19 mouse cellular contexts compared by ENCODE assay signal in the genomic region with DNA sequence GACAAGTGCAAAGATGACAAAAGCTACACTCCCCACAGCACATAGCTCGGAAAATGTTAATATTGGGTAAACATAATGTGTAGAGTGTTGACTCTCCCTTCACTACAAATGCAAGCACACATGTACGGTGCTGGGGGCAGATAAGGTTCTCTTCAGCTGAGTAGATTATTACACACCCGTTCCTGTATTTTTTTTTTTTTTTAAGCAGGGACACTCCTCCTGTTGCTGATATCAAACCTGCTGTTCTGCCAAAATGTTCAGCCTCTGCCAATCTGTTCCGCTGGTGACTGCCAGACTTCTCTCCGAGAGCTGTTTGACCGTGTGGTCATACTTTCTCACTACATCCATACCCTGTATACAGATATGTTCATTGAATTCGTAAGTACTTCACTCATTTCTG. TPM values are rescaled to one million over a fixed set of nuclear protein-coding genes. Genes with fewer than 3 reads are reported as not detected.
DNase-seq lines count a peak whose midpoint lies in the region; ATAC-seq lines count a peak whose summit lies in the region.
"Had no signal": no experiment of that assay in that cellular context is flagged by ENCODE, and none has a peak within 500 bp of the region (broad histone marks: within the 10 kb centered on the region; RNA-seq: fewer than 3 reads in every experiment).

No protein-coding gene starts in this region.

- DNase-seq in lung, postnatal 14 days: no peak
- peak; percentile 32 to 37 for DNase-seq in layer of hippocampus, adult 8-10 months (ENCODE audit: low spot score in 2 of 2)
- DNase-seq in lung, postnatal 36 days: peak; percentile 3
- DNase-seq in thymus, postnatal 25 days: no peak
- DNase-seq: B cell, adult 2 months; cerebellum, adult 8-10 months; kidney, adult 11 months; kidney, postnatal 14 days; liver, postnatal 0 days had no signal

- H3K9me3 ChIP-seq in forebrain, embryonic 16.5 days (ENCODE audit: control insufficient read depth, low read length): no peaks in the 10 kb centered on the region
- H3K9me3 ChIP-seq in forebrain, embryonic 15.5 days: no peaks in the 10 kb centered on the region
- no peaks in the 10 kb centered on the region for H3K9me3 ChIP-seq in lung, embryonic 15.5 days
- no peaks in the 10 kb centered on the region for H3K9me3 ChIP-seq in neural tube, embryonic 15.5 days (replicated peaks)
- H3K9me3 ChIP-seq: hindbrain, embryonic 15.5 days; limb, embryonic 15.5 days had no signal

- H3K4me2 ChIP-seq in forebrain, embryonic 16.5 days (ENCODE audit: low read length): no peak overlapping the region
- no peak overlapping the region for H3K4me2 ChIP-seq in forebrain, embryonic 15.5 days (replicated peaks)
- H3K4me2 ChIP-seq in lung, embryonic 15.5 days: no peak overlapping the region
- H3K4me2 ChIP-seq in neural tube, embryonic 15.5 days: no peak overlapping the region
- H3K4me2 ChIP-seq: hindbrain, embryonic 15.5 days; limb, embryonic 15.5 days had no signal

- no peak overlapping the region for H3K4me3 ChIP-seq in forebrain, embryonic 16.5 days (replicated peaks; ENCODE audit: low read length)
- H3K4me3 ChIP-seq in forebrain, embryonic 15.5 days: no peak overlapping the region
- H3K4me3 ChIP-seq in lung, embryonic 15.5 days: no peak overlapping the region
- no peak overlapping the region for H3K4me3 ChIP-seq in neural tube, embryonic 15.5 days (replicated peaks)
- H3K4me3 ChIP-seq: hindbrain, embryonic 15.5 days; limb, embryonic 15.5 days had no signal

- H3K9ac ChIP-seq in forebrain, embryonic 16.5 days (replicated peaks; ENCODE audit: low read depth, low read length): no peak overlapping the region
- no peak overlapping the region for H3K9ac ChIP-seq in forebrain, embryonic 15.5 days (replicated peaks)
- H3K9ac ChIP-seq in lung, embryonic 15.5 days: no peak overlapping the region
- H3K9ac ChIP-seq in neural tube, embryonic 15.5 days (replicated peaks): no peak overlapping the region
- H3K9ac ChIP-seq: hindbrain, embryonic 15.5 days; limb, embryonic 15.5 days; liver, postnatal 0 days had no signal

- 57% methylated on average over 7 of the region's 7 CpGs for WGBS in forebrain, embryonic 16.5 days
- 64% methylated on average over 7 of the region's 7 CpGs for WGBS in forebrain, embryonic 15.5 days
- 63% methylated on average over 7 of the region's 7 CpGs for WGBS in lung, embryonic 15.5 days
- WGBS in neural tube, embryonic 15.5 days: 91% methylated on average over 7 of the region's 7 CpGs

- no peak overlapping the region for H3K27ac ChIP-seq in forebrain, embryonic 16.5 days (ENCODE audit: low read length)
- H3K27ac ChIP-seq in forebrain, embryonic 15.5 days (replicated peaks): no peak overlapping the region
- no peak overlapping the region for H3K27ac ChIP-seq in lung, embryonic 15.5 days
- H3K27ac ChIP-seq in neural tube, embryonic 15.5 days (replicated peaks): no peak overlapping the region
- H3K27ac ChIP-seq: hindbrain, embryonic 15.5 days; limb, embryonic 15.5 days had no signal

- H3K4me1 ChIP-seq in forebrain, embryonic 16.5 days (replicated peaks; ENCODE audit: control insufficient read depth, insufficient read depth, low read length): no peaks in the 10 kb centered on the region
- H3K4me1 ChIP-seq in forebrain, embryonic 15.5 days: no peaks in the 10 kb centered on the region
- H3K4me1 ChIP-seq in lung, embryonic 15.5 days: no peaks in the 10 kb centered on the region
- H3K4me1 ChIP-seq in neural tube, embryonic 15.5 days: no peaks in the 10 kb centered on the region
- H3K4me1 ChIP-seq: hindbrain, embryonic 15.5 days; limb, embryonic 15.5 days had no signal

- H3K27me3 ChIP-seq in forebrain, embryonic 16.5 days (replicated peaks; ENCODE audit: control insufficient read depth, insufficient read depth, low read length): no peaks in the 10 kb centered on the region
- H3K27me3 ChIP-seq in forebrain, embryonic 15.5 days: no peaks in the 10 kb centered on the region
- no peaks in the 10 kb centered on the region for H3K27me3 ChIP-seq in lung, embryonic 15.5 days
- H3K27me3 ChIP-seq in neural tube, embryonic 15.5 days (replicated peaks): no peaks in the 10 kb centered on the region
- H3K27me3 ChIP-seq: hindbrain, embryonic 15.5 days; limb, embryonic 15.5 days had no signal

- peak; percentile 68 for ATAC-seq in forebrain, embryonic 16.5 days
- ATAC-seq in forebrain, embryonic 15.5 days (replicated peaks): no peak
- peak; percentile 23; the same call in 1 of the 2 replicates for ATAC-seq in lung, embryonic 15.5 days (ENCODE audit: borderline replicate concordance, extremely low read depth, low FRiP score, low TSS enrichment)
- no peak for ATAC-seq in neural tube, embryonic 15.5 days (ENCODE audit: low FRiP score)
- ATAC-seq: liver, postnatal 0 days had no signal

- no peaks in the 10 kb centered on the region for H3K36me3 ChIP-seq in forebrain, embryonic 16.5 days (ENCODE audit: control insufficient read depth, insufficient read depth)
- H3K36me3 ChIP-seq in forebrain, embryonic 15.5 days: no peaks in the 10 kb centered on the region
- H3K36me3 ChIP-seq in lung, embryonic 15.5 days: no peaks in the 10 kb centered on the region
- no peaks in the 10 kb centered on the region for H3K36me3 ChIP-seq in neural tube, embryonic 15.5 days
- H3K36me3 ChIP-seq: hindbrain, embryonic 15.5 days; limb, embryonic 15.5 days had no signal

RNA-seq across cellular contexts. Expression of gene Prl, which starts 1.8 kb away (rescaled TPM):
- polyA plus RNA-seq in forebrain, embryonic 16.5 days (2015; fragmentation: Nextera tagmentation; extraction: Ambion mirVana): not detected in 2 replicates
- not detected in 2 replicates for polyA plus RNA-seq in forebrain, embryonic 15.5 days (2015; fragmentation: Nextera tagmentation; extraction: Ambion mirVana)
- not detected in 2 replicates for polyA plus RNA-seq in lung, embryonic 15.5 days (2015; fragmentation: Nextera tagmentation; extraction: Ambion mirVana)
- 1 to 10 TPM in 1 of 4 experiments, under 1 TPM in 1, not detected in 2; 0.58 to 2.5 TPM for total RNA-seq in layer of hippocampus, adult 8-10 months (2022)
- not detected in 2 replicates for polyA plus RNA-seq in neural tube, embryonic 15.5 days (2015; fragmentation: Nextera tagmentation; extraction: Ambion mirVana)
- total RNA-seq: heart, postnatal 14 days; left cerebral cortex, postnatal 10 days had no signal
- polyA plus RNA-seq: gonadal fat pad, adult 2 months; hindbrain, embryonic 15.5 days; limb, embryonic 15.5 days; liver, postnatal 0 days; neural tube, embryonic 14.5 days had no signal

RNA-seq across cellular contexts. Expression of gene Prl3d1, which starts 34.8 kb away (rescaled TPM):
- not detected in 2 replicates for polyA plus RNA-seq in forebrain, embryonic 16.5 days (2015; fragmentation: Nextera tagmentation; extraction: Ambion mirVana)
- not detected in 2 replicates for polyA plus RNA-seq in forebrain, embryonic 15.5 days (2015; fragmentation: Nextera tagmentation; extraction: Ambion mirVana)
- not detected in 2 replicates for polyA plus RNA-seq in lung, embryonic 15.5 days (2015; fragmentation: Nextera tagmentation; extraction: Ambion mirVana)
- not detected for total RNA-seq in layer of hippocampus, adult 8-10 months (2022)
- not detected in 2 replicates for polyA plus RNA-seq in neural tube, embryonic 15.5 days (2015; fragmentation: Nextera tagmentation; extraction: Ambion mirVana)
- total RNA-seq: heart, postnatal 14 days; left cerebral cortex, postnatal 10 days had no signal
- polyA plus RNA-seq: gonadal fat pad, adult 2 months; hindbrain, embryonic 15.5 days; limb, embryonic 15.5 days; liver, postnatal 0 days; neural tube, embryonic 14.5 days had no signal

Comparison
In these comparisons a context has a peak if more than half of its experiments do, and no peak if none do; other contexts are left out.
1. ATAC-seq: peak in forebrain, embryonic 16.5 days (single experiment) and lung, embryonic 15.5 days (single experiment); none in forebrain, embryonic 15.5 days (single experiment) and neural tube, embryonic 15.5 days (single experiment).
2. DNase-seq: peak in layer of hippocampus, adult 8-10 months (2 of 2) and lung, postnatal 36 days (single experiment); none in lung, postnatal 14 days (single experiment) and thymus, postnatal 25 days (single experiment).